Mouse (Mus musculus): ENCODE measurements at regions not wholly inside any gene's neighbourhood (a gene's known extent, or its start where the extent isn't known, plus 50 kb on each side); places are given as distances from the start of the nearest gene placed in this dataset.

- no peak for TF ChIP-seq CTCF (IDR thresholded peaks at IDR 0.05)
- intact Hi-C loops (cut with DNase I): no loop called here
- H3K27ac ChIP-seq: no peak overlapping the region
- no peak overlapping the region for H3K4me3 ChIP-seq
- no peak for DNase-seq (ENCODE audit: extremely low spot score in 1 of 2, low spot score in 2 of 2)
Measured at GRCm38 (mm10) chr1:187413881-187414280, 194.7 kb upstream of the Esrrg start.

- Histone ChIP-seq H3K27ac (no peak overlapping the region), H3K4me3 (no peak overlapping the region)
- DNase-seq (ENCODE audit: extremely low spot score in 1 of 2, low spot score in 2 of 2): no peak
- no peak for TF ChIP-seq CTCF (IDR thresholded peaks at IDR 0.05)
- intact Hi-C loops (cut with DNase I): no loop called here
Measured at GRCm38 (mm10) chr1:187418186-187419140, 190.1 kb upstream of the Esrrg start.

GRCm38 (mm10) chr1:187428536-187429215 is 179.9 kb upstream of the Esrrg start:
- Histone ChIP-seq H3K4me3 (no peak overlapping the region), H3K27ac (no peak overlapping the region)
- intact Hi-C loops (cut with DNase I): no loop called here
- no peak for DNase-seq (ENCODE audit: extremely low spot score in 1 of 2, low spot score in 2 of 2)
- TF ChIP-seq CTCF (IDR thresholded peaks at IDR 0.05): no peak

GRCm38 (mm10) chr1:187433716-187434634 is 174.6 kb upstream of the Esrrg start:
- intact Hi-C loops (cut with DNase I): no loop called here
- no peak for TF ChIP-seq CTCF (IDR thresholded peaks at IDR 0.05)
- DNase-seq (ENCODE audit: extremely low spot score in 1 of 2, low spot score in 2 of 2): no peak
- Histone ChIP-seq H3K27ac (no peak overlapping the region), H3K4me3 (no peak overlapping the region)

GRCm38 (mm10) chr1:187439170-187439914 is 169.2 kb upstream of the Esrrg start:
- DNase-seq (ENCODE audit: extremely low spot score in 1 of 2, low spot score in 2 of 2): no peak
- intact Hi-C loops (cut with DNase I): no loop called here
- Histone ChIP-seq H3K4me3 (no peak overlapping the region), H3K27ac (no peak overlapping the region)
- no peak for TF ChIP-seq CTCF (IDR thresholded peaks at IDR 0.05)

- TF ChIP-seq CTCF (IDR thresholded peaks at IDR 0.05): no peak
- intact Hi-C loops (cut with DNase I): loop anchor here (10.0 kb wide), 1 partner anchor 343 kb away; no protein-coding TSS in a partner anchor
- no peak for DNase-seq (ENCODE audit: extremely low spot score in 1 of 2, low spot score in 2 of 2)
- Histone ChIP-seq H3K27ac (no peak overlapping the region), H3K4me3 (no peak overlapping the region)
Measured at GRCm38 (mm10) chr1:187441668-187442193, 166.9 kb upstream of the Esrrg start.

GRCm38 (mm10) chr1:187446511-187446910 is 162.1 kb upstream of the Esrrg start:
- intact Hi-C loops (cut with DNase I): loop anchor here (10.0 kb wide), 1 partner anchor 338 kb away; no protein-coding TSS in a partner anchor
- no peak overlapping the region for H3K27ac ChIP-seq
- no peak overlapping the region for H3K4me3 ChIP-seq
- no peak for DNase-seq (ENCODE audit: extremely low spot score in 1 of 2, low spot score in 2 of 2)
- no peak for TF ChIP-seq CTCF (IDR thresholded peaks at IDR 0.05)

- no peak overlapping the region for H3K4me3 ChIP-seq
- intact Hi-C loops (cut with DNase I): loop anchor here (2.0 to 10.0 kb wide), 2 partner anchors 337 to 527 kb away; no protein-coding TSS in a partner anchor
- peak; percentile 82 for TF ChIP-seq CTCF (IDR thresholded peaks at IDR 0.05)
- DNase-seq (ENCODE audit: extremely low spot score in 1 of 2, low spot score in 2 of 2): peak; percentile 63 to 82
- H3K27ac ChIP-seq: no peak overlapping the region
Measured at GRCm38 (mm10) chr1:187448173-187448572, 160.4 kb upstream of the Esrrg start.

- H3K27ac ChIP-seq: no peak overlapping the region
- DNase-seq (ENCODE audit: extremely low spot score in 1 of 2, low spot score in 2 of 2): no peak
- intact Hi-C loops (cut with DNase I): loop anchor here (10.0 kb wide), 1 partner anchor 1185 kb away; no protein-coding TSS in a partner anchor
- H3K4me3 ChIP-seq: no peak overlapping the region
- no peak for TF ChIP-seq CTCF (IDR thresholded peaks at IDR 0.05)
Measured at GRCm38 (mm10) chr1:187450106-187450505, 158.5 kb upstream of the Esrrg start.

GRCm38 (mm10) chr1:187452189-187452588 is 156.4 kb upstream of the Esrrg start:
- H3K27ac ChIP-seq: no peak overlapping the region
- intact Hi-C loops (cut with DNase I): loop anchor here (10.0 kb wide), 1 partner anchor 1183 kb away; no protein-coding TSS in a partner anchor
- no peak overlapping the region for H3K4me3 ChIP-seq
- TF ChIP-seq CTCF (IDR thresholded peaks at IDR 0.05): peak; percentile 63
- peak; percentile 26 to 31 for DNase-seq (ENCODE audit: extremely low spot score in 1 of 2, low spot score in 2 of 2)
